Mouse (Mus musculus) stomach, embryonic 14.5 days (tissue): ENCODE measurements around the gene Ppwd1. TPM values are rescaled to one million over a fixed set of nuclear protein-coding genes. Genes with fewer than 3 reads are reported as not detected.
"Not testable (repeated sequence)": the region's sequence is repeated elsewhere in the genome, so short reads cannot be mapped to it uniquely, and the experiment has no call there.

Experiments
- ATAC-seq: fragments of 200-750 bp; cut with Nextera tagmentation; 2 replicates; pipeline ENCODE4 v1.8.0; 2017; ENCODE audit warnings: low read depth, moderate TSS enrichment; ENCODE audit not compliant: insufficient number of reproducible peaks, insufficient read depth, low FRiP score
- H3K27ac ChIP-seq: fragments of 300-500 bp; sonication (generic); 2 replicates; pipeline ENCODE4 v1.5.1; 2014; ENCODE audit warnings: mild to moderate bottlenecking, low read length, moderate library complexity, mixed read lengths
- H3K27me3 ChIP-seq: fragments of 300-500 bp; sonication (generic); 2 replicates; pipeline ENCODE4 v1.6.1; 2014; ENCODE audit warnings: low read length, control low read depth, mixed read lengths; ENCODE audit not compliant: control insufficient read depth, insufficient read depth
- H3K36me3 ChIP-seq: fragments of 300-500 bp; sonication (generic); 2 replicates; pipeline ENCODE4 v1.6.1; 2014; ENCODE audit warnings: mild to moderate bottlenecking, control low read depth, low read length, moderate library complexity, mixed read lengths; ENCODE audit not compliant: control insufficient read depth, insufficient read depth
- H3K4me1 ChIP-seq: fragments of 300-500 bp; sonication (generic); 2 replicates; pipeline ENCODE4 v1.6.1; 2014; ENCODE audit warnings: low read length, control low read depth, mixed read lengths; ENCODE audit not compliant: control insufficient read depth, insufficient read depth
- H3K4me2 ChIP-seq: fragments of 300-500 bp; sonication (generic); replicated peaks from 2 replicates; pipeline ENCODE4 v1.6.1; 2014; ENCODE audit warnings: low read depth, low read length, control low read depth
- H3K4me3 ChIP-seq: fragments of 300-500 bp; sonication (generic); 2 replicates; pipeline ENCODE4 v1.5.1; 2014; ENCODE audit warnings: low read depth, low read length, control low read depth
- H3K9ac ChIP-seq: fragments of 300-500 bp; sonication (generic); replicated peaks from 2 replicates; pipeline ENCODE4 v1.6.1; 2014; ENCODE audit warnings: low read depth, mild to moderate bottlenecking, control low read depth, low read length, moderate library complexity, mixed read lengths
- H3K9me3 ChIP-seq: fragments of 300-500 bp; sonication (generic); 2 replicates; pipeline ENCODE4 v1.6.1; 2016; ENCODE audit warnings: low read depth, low read length, control low read depth; ENCODE audit not compliant: control insufficient read depth
- WGBS: fragments of 180-500 bp; shearing (Covaris S2); extraction: QIAGEN DNeasy Blood & Tissue Kit; methylation state at CpG from one replicate; pipeline ENCODE4 v1.1.7; 2014; 5-methylcytosine and 5-hydroxymethylcytosine counted together
- polyA plus RNA-seq: library from polyadenylated mRNA; unstranded; fragments of >200 nt; fragmentation: Nextera tagmentation; extraction: Ambion mirVana; gene quantifications from 2 replicates; pipeline ENCODE4 v1.2.1, GENCODE M21; 2014

Ppwd1 gene
- polyA plus RNA-seq = 15.1 and 16.0 TPM in 2 replicates

DNA sequence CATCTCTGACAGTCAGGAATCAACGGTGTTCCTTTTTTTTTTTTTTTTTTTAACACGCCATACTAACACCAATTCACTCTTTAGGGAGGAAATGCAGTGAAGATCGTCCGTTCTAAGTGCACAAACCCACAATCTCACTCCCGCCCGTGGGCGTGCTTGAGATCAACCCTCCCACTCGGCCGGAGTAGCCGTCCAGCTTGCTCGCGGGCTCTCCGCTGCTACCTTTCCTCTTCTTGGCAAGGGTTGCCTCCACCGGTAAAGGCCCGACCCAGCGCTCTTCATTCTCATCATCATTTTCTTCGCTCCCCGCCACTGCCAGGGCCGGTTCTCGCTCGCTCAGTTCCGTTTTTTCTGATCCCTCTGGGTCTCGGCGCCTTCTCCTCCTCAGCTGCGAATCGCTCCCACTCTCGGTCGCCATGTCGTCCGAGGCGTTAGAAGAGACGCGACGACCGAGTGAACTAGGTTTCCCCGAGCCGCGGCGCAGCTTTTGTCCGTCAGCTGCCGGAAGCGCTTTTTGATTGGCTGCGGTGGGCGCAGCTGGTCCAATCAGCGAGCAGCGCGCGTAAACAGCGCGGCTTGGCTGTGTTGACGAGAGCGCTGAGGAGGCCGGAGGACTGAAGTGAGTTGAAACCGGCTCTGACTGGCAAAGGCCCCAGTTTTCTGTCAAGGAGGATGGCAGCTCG, at the start of gene Ppwd1, which contains the start of gene Cenpk:
Gene Ppwd1 (minus strand): TSS at position 460 of the 683 bp plus-strand sequence.
Gene Cenpk (plus strand): TSS at position 228 of the 683 bp plus-strand sequence.
- peak within 1 kb of the TSS; percentile 61 for H3K4me2 ChIP-seq
- H3K9me3 ChIP-seq = no peaks in the 10 kb centered on the region
- under 1% methylated on average over 55 of the region's 55 CpGs for WGBS
- ATAC-seq = peak; percentile 100
- H3K4me3 ChIP-seq = peak within 1 kb of the TSS; percentile 70
- peak within 1 kb of the TSS; percentile 92 for H3K27ac ChIP-seq
- no peaks in the 10 kb centered on the region for H3K27me3 ChIP-seq
- H3K36me3 ChIP-seq = peaks cover 4% of the 10 kb centered on the region; the same call in 1 of the 2 replicates
- 0 out of 2 replicates have a peak, but pooled peaks cover 4% of the 10 kb centered on the region for H3K4me1 ChIP-seq
- H3K9ac ChIP-seq = peak within 1 kb of the TSS; percentile 72

DNA sequence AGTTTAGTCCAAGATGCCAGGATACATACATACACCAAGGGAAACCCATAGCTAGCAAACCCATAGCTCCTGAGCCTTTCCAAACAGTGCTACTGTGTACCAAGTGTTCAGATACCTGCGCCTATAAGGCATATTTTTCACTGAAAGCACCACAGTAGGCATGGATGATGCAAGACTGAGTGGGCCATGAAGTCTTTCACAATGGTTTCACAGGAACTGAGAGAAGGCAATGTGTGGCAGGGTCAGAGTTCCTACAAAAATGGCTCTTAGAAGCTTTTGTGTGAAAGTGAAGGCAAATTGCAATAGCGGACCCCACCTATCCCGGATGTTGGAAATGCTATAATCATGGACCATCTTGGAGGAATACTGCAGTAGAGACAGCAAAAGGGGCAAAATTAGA, 30.4 kb upstream of the Ppwd1 start:
- Histone ChIP-seq H3K36me3 (no peaks in the 10 kb centered on the region), H3K4me3 (no peak overlapping the region), H3K4me2 (no peak overlapping the region), H3K9ac (no peak overlapping the region), H3K27me3 (no peaks in the 10 kb centered on the region), H3K4me1 (no peaks in the 10 kb centered on the region), H3K9me3 (no peaks in the 10 kb centered on the region), H3K27ac (no peak overlapping the region)
- 94% methylated on average over 3 of the region's 3 CpGs for WGBS
- ATAC-seq = no peak

DNA sequence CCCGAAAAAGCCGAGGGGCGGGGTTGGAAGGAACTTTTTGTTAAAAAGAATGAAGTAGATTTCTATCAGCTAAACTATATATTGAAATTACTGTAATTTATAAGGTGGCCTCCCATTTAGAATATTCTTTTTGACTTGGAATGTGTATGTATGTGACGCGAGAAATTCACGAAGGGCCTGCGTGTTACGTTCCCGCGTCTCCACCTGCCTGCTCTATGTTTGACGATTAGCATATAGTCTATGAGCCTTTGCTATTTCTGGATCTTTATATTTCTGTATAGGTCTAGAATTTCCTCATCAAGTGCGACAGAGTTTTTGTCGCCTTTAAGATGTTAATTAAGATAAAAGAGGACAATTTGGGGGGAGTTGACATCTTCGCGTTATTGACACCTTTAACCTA, 538 bp upstream of the Ppwd1 start:
- no peak for ATAC-seq
- no peaks in the 10 kb centered on the region for H3K27me3 ChIP-seq
- WGBS = 4% methylated on average over 15 of the region's 15 CpGs
- no peaks in the 10 kb centered on the region for H3K9me3 ChIP-seq
- peaks cover 4% of the 10 kb centered on the region; the same call in 1 of the 2 replicates for H3K36me3 ChIP-seq
- H3K9ac ChIP-seq = peak overlapping the region; percentile 47
- 0 out of 2 replicates have a peak, but pooled peaks cover 4% of the 10 kb centered on the region for H3K4me1 ChIP-seq
- H3K27ac ChIP-seq = 0 out of 2 replicates have a peak overlapping the region, but pooled peaks have one; percentile 13
- H3K4me2 ChIP-seq = peak overlapping the region; percentile 36
- H3K4me3 ChIP-seq = peak overlapping the region; percentile 70

DNA sequence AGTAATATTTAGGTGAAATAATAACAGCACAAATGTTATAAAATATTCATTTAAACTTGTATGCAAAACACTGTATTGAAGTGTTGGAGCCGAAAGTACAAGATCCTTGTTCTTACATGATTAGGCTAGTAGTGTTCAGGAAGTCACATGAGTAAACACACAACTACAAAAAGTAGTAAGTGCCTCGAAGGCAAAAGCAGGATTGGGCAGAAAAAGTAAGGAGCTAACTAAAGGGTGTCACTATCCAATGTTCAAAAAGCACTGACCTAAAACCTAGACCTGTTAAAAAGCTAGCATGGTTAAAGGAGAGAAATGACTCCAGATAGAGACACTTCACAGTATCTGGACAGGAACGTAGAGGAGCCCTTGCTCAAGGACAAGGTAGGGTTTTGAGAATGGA, 1.2 kb downstream of the Ppwd1 start:
- no peak for ATAC-seq
- H3K36me3 ChIP-seq = peaks cover 4% of the 10 kb centered on the region; the same call in 1 of the 2 replicates

DNA sequence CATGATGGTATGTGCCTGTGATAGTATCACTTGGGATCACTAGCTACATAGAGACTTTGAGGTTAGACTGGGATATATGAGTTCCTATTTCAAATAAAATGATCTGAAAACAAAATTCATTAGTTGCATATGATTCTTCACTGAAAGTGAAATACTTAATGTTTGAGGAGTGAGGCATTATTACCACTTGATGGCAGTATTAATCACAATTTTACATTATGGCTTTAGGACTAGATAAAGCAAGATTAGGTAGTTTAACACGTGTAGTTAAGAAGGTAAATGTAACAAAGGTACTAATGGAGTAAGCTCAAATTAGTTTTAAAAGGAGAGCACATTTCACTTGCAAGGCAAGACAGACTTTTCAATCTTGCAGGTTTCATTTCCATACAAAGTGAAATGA, 24.3 kb downstream of the Ppwd1 start:
- Histone ChIP-seq H3K27ac (no peak overlapping the region), H3K9me3 (no peaks in the 10 kb centered on the region), H3K4me1 (no peaks in the 10 kb centered on the region), H3K36me3 (peaks cover 30% of the 10 kb centered on the region), H3K27me3 (no peaks in the 10 kb centered on the region), H3K9ac (no peak overlapping the region), H3K4me3 (no peak overlapping the region), H3K4me2 (no peak overlapping the region)
- ATAC-seq = no peak
- 60% methylated on average over 1 of the region's 1 CpGs for WGBS

More for the DNA sequence above, 1.2 kb downstream of the Ppwd1 start:
- H3K27me3 ChIP-seq = no peaks in the 10 kb centered on the region
- H3K4me3 ChIP-seq = peak overlapping the region; percentile 70
- H3K9me3 ChIP-seq = no peaks in the 10 kb centered on the region
- 59% methylated on average over 3 of the region's 3 CpGs for WGBS
- H3K4me1 ChIP-seq = 0 out of 2 replicates have a peak, but pooled peaks cover 4% of the 10 kb centered on the region
- peak overlapping the region; percentile 61 for H3K4me2 ChIP-seq
- H3K9ac ChIP-seq = peak overlapping the region; percentile 72; the same call in 1 of the 2 replicates
- no peak overlapping the region for H3K27ac ChIP-seq

DNA sequence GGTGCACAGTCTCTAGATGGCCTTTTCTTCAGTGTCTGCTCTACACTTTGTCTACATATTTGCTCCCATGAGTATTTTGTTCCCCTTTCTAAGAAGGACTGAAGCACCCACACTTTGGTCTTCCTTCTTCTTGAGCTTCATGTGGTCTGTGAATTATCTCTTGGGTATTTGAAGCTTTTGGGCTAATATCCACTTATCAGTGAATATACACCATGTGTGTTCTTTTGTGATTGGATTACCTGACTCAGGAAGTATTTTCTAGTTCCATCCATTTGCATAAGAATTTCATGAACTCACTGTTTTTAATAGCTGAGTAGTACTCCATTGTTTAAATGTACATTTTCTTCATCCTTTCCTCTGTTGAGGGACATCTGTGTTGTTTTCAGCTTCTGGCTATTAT, 32.8 kb downstream of the Ppwd1 start:
- peaks cover 17% of the 10 kb centered on the region for H3K36me3 ChIP-seq
- H3K4me1 ChIP-seq, H3K27ac ChIP-seq, H3K9me3 ChIP-seq, H3K27me3 ChIP-seq, ATAC-seq, H3K4me3 ChIP-seq, H3K9ac ChIP-seq, H3K4me2 ChIP-seq: not testable (repeated sequence)

DNA sequence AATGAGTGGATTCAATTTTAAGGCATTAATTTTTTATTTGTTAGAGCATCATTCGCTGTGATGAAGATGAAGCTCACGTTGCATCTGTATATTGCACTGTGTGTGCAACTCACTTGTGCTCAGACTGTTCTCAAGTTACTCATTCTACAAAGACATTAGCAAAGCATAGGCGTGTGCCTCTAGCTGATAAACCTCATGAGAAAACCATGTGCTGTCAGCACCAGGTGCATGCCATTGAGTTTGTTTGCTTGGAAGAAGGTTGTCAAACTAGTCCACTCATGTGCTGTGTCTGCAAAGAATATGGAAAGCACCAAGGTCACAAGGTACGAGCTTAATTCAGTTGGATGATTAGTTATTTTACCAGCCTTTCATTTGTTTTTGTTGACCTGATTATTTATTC, 41.3 kb downstream of the Ppwd1 start:
- H3K4me2 ChIP-seq = no peak overlapping the region
- H3K4me1 ChIP-seq = no peaks in the 10 kb centered on the region
- no peak for ATAC-seq
- H3K4me3 ChIP-seq = no peak overlapping the region
- H3K27me3 ChIP-seq = no peaks in the 10 kb centered on the region
- WGBS = 69% methylated on average over 4 of the region's 4 CpGs
- H3K9me3 ChIP-seq = no peaks in the 10 kb centered on the region
- H3K27ac ChIP-seq = no peak overlapping the region
- peaks cover 19% of the 10 kb centered on the region for H3K36me3 ChIP-seq
- H3K9ac ChIP-seq = no peak overlapping the region

DNA sequence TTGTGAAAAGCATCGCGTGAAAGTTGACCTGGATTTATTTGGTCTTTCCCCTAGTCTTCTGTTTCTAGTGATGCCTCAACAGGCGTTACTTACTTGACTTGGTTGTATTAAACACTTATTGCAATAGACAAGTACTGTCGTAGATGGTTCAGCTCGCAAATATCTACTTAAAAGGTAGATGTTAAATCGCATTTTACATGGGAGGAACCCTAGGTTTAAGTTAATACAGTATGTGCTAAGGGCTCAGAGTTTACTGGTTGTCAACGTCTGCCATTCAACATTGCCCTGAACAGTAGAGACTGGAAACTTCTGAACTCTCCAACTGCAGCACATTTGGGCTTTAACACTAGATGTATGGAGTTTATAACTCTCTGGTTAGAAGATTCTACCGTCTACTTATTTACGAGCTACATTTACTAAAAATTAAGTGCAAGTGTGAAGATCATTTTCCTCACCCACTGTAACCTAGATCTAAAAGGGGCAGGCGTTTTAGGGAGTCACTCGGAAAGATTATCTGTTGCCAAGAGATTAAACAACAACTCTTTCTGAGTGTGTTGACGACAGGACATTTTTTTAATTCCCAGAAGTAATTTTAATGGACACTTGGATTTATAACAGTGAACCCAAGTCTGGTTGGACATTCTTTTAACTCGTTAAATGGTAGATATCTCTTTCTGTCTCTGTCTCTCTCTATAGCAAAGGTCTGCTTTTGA, 49.3 kb downstream of the Ppwd1 start:
- Histone ChIP-seq H3K9me3 (no peaks in the 10 kb centered on the region), H3K27ac (peak overlapping the region; percentile 59; the same call in 1 of the 2 replicates), H3K4me2 (peak overlapping the region; percentile 62), H3K4me3 (peak overlapping the region; percentile 83), H3K4me1 (peaks cover 8% of the 10 kb centered on the region; the same call in 1 of the 2 replicates), H3K27me3 (no peaks in the 10 kb centered on the region), H3K36me3 (peaks cover 11% of the 10 kb centered on the region), H3K9ac (peak overlapping the region; percentile 60)
- 17% methylated on average over 13 of the region's 13 CpGs for WGBS
- no peak for ATAC-seq
